Mouse (Mus musculus) hindbrain, embryonic 11.5 days (tissue): ENCODE measurements at regions not wholly inside any gene's neighbourhood (a gene's known extent, or its start where the extent isn't known, plus 50 kb on each side); places are given as distances from the start of the nearest gene placed in this dataset.
A peak's percentile ranks its signal among the peaks of the same experiment; 100 is the strongest.

Source experiments
- ATAC-seq: fragments of 200-750 bp; cut with Nextera tagmentation; 2 replicates; pipeline ENCODE4 v1.8.0; 2017; ENCODE audit warnings: mild to moderate bottlenecking, moderate TSS enrichment, moderate library complexity; ENCODE audit not compliant: low FRiP score
- DNase-seq: peaks from one replicate; pipeline ENCODE4 v3.0.0-alpha.2; 2015; ENCODE audit warnings: low spot score
- H3K27ac ChIP-seq: fragments of 300-500 bp; sonication (generic); 2 replicates; pipeline ENCODE4 v1.5.1; 2014; ENCODE audit warnings: mild to moderate bottlenecking, low read depth, low read length
- H3K27me3 ChIP-seq: fragments of 300-500 bp; sonication (generic); 2 replicates; pipeline ENCODE4 v1.6.1; 2014; ENCODE audit warnings: mild to moderate bottlenecking, low read length, moderate library complexity, mixed read lengths; ENCODE audit not compliant: control insufficient read depth, insufficient read depth
- H3K36me3 ChIP-seq: fragments of 300-500 bp; sonication (generic); 2 replicates; pipeline ENCODE4 v1.6.1; 2014; ENCODE audit warnings: mild to moderate bottlenecking, low read length, moderate library complexity, mixed read lengths; ENCODE audit not compliant: control insufficient read depth, insufficient read depth
- H3K4me1 ChIP-seq: fragments of 300-500 bp; sonication (generic); replicated peaks from 2 replicates; pipeline ENCODE4 v1.6.1; 2014; ENCODE audit warnings: low read length, mixed read lengths; ENCODE audit not compliant: control insufficient read depth, insufficient read depth
- H3K4me2 ChIP-seq: fragments of 300-500 bp; sonication (generic); replicated peaks from 2 replicates; pipeline ENCODE4 v1.6.1; 2014; ENCODE audit warnings: mild to moderate bottlenecking, low read depth, low read length
- H3K4me3 ChIP-seq: fragments of 300-500 bp; sonication (generic); 2 replicates; pipeline ENCODE4 v1.5.1; 2014; ENCODE audit warnings: low read depth, low read length
- H3K9ac ChIP-seq: fragments of 300-500 bp; sonication (generic); 2 replicates; pipeline ENCODE4 v1.6.1; 2014; ENCODE audit warnings: low read depth, low read length
- H3K9me3 ChIP-seq: fragments of 300-500 bp; sonication (generic); 2 replicates; pipeline ENCODE4 v1.6.1; 2016; ENCODE audit warnings: low read length; ENCODE audit not compliant: control insufficient read depth
- WGBS: fragments of 180-500 bp; shearing (Covaris S2); extraction: QIAGEN DNeasy Blood & Tissue Kit; methylation state at CpG from one replicate; pipeline ENCODE4 v1.1.7; 2014; 5-methylcytosine and 5-hydroxymethylcytosine counted together

- ATAC-seq, result no peak
- H3K4me1 ChIP-seq, result no peaks in the 10 kb centered on the region
Measured at GRCm38 (mm10) chr5:54741440-54741839, 743.1 kb downstream of the Stim2 start.

DNA sequence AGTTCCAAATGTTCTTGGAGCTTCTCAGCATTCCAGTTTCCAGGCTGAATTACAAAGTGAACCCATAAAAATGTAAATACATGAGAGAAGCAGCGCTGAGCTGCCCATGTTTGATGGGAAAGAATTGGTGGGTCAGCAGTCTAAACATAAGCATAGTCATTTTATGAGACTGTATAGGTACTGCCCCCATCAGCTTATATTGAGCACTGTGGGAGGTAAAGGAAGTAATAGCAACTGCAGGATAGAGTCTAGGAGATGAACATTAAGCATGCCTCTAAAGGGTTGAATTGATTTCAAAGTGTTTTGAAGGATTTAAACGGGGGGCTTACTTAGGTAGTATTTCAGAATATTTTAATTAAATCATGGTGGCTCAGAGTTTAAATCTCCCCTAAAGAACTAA lies 748.7 kb downstream of the Stim2 start:
- no peak overlapping the region for H3K4me3 ChIP-seq
- no peaks in the 10 kb centered on the region for H3K36me3 ChIP-seq
- H3K9ac ChIP-seq, result no peak overlapping the region
- no peaks in the 10 kb centered on the region for H3K27me3 ChIP-seq
- no peak overlapping the region for H3K4me2 ChIP-seq
- no peaks in the 10 kb centered on the region for H3K4me1 ChIP-seq
- WGBS, result 78% methylated on average over 2 of the region's 2 CpGs
- ATAC-seq (no peak), DNase-seq (no peak)
- no peaks in the 10 kb centered on the region for H3K9me3 ChIP-seq
- H3K27ac ChIP-seq, result no peak overlapping the region

More at GRCm38 (mm10) chr5:54741440-54741839, 743.1 kb downstream of the Stim2 start:
- DNase-seq, result no peak
- H3K4me3 ChIP-seq, result no peak overlapping the region
- no peaks in the 10 kb centered on the region for H3K36me3 ChIP-seq
- H3K27ac ChIP-seq, result no peak overlapping the region
- H3K4me2 ChIP-seq, result no peak overlapping the region
- no peaks in the 10 kb centered on the region for H3K27me3 ChIP-seq
- no peak overlapping the region for H3K9ac ChIP-seq
- no peaks in the 10 kb centered on the region for H3K9me3 ChIP-seq

GRCm38 (mm10) chr5:54753372-54753771 lies 755.1 kb downstream of the Stim2 start:
- Histone ChIP-seq H3K4me2 (no peak overlapping the region), H3K27ac (no peak overlapping the region), H3K27me3 (no peaks in the 10 kb centered on the region), H3K4me3 (no peak overlapping the region), H3K9me3 (no peaks in the 10 kb centered on the region), H3K9ac (no peak overlapping the region), H3K4me1 (no peaks in the 10 kb centered on the region), H3K36me3 (no peaks in the 10 kb centered on the region)
- 29% methylated on average over 1 of the region's 1 CpGs for whole genome bisulfite sequencing
- no peak for DNase-seq
- no peak for ATAC-seq

GRCm38 (mm10) chr5:54759657-54760056 lies 761.4 kb downstream of the Stim2 start:
- no peak for DNase-seq
- Histone ChIP-seq H3K9ac (no peak overlapping the region), H3K27me3 (no peaks in the 10 kb centered on the region), H3K9me3 (no peaks in the 10 kb centered on the region), H3K36me3 (no peaks in the 10 kb centered on the region), H3K4me1 (no peaks in the 10 kb centered on the region), H3K4me2 (no peak overlapping the region), H3K4me3 (no peak overlapping the region), H3K27ac (no peak overlapping the region)
- no peak for ATAC-seq
- 88% methylated on average over 3 of the region's 3 CpGs for WGBS

- ATAC-seq, result no peak; the same call in 1 of the 2 replicates
- DNase-seq, result no peak
- H3K4me2 ChIP-seq, result no peak overlapping the region
- no peak overlapping the region for H3K9ac ChIP-seq
- no peaks in the 10 kb centered on the region for H3K36me3 ChIP-seq
- H3K27me3 ChIP-seq, result no peaks in the 10 kb centered on the region
- H3K9me3 ChIP-seq, result no peaks in the 10 kb centered on the region
- WGBS, result 20% methylated on average over 1 of the region's 1 CpGs
- H3K4me3 ChIP-seq, result no peak overlapping the region
- H3K27ac ChIP-seq, result no peak overlapping the region
- H3K4me1 ChIP-seq, result no peaks in the 10 kb centered on the region
Measured at GRCm38 (mm10) chr5:54763019-54763418, 764.7 kb downstream of the Stim2 start.

- ATAC-seq (peak; percentile 95), DNase-seq (peak; percentile 70)
- no peak overlapping the region for H3K4me2 ChIP-seq
- H3K36me3 ChIP-seq, result no peaks in the 10 kb centered on the region
- H3K27me3 ChIP-seq, result no peaks in the 10 kb centered on the region
- no peak overlapping the region for H3K4me3 ChIP-seq
- 40% methylated on average over 6 of the region's 6 CpGs for WGBS
- no peaks in the 10 kb centered on the region for H3K4me1 ChIP-seq
- no peak overlapping the region for H3K9ac ChIP-seq
- no peaks in the 10 kb centered on the region for H3K9me3 ChIP-seq
- H3K27ac ChIP-seq, result no peak overlapping the region
Measured at GRCm38 (mm10) chr5:54796953-54797450, 798.7 kb downstream of the Stim2 start.

DNA sequence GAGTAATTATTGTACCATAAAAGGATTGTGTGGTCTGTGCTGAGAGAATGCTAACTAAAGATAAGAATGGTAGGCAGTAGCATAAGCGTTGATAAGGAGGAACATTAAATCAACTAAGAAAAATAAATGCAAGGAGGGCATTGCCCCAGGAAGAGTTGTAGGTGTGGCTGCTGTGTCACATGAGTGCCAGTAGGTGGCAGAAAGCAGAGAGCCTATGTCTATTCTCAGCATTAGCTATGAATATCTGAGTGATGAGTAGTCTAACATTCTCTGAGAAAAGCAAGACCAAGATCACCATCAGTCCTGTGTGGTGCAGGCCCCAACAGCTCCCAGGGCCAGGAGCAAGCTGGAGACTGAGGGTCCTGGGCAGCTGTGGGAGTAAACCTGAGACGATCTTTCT lies 828.8 kb downstream of the Stim2 start:
- Histone ChIP-seq H3K9ac (no peak overlapping the region), H3K27ac (no peak overlapping the region), H3K9me3 (no peaks in the 10 kb centered on the region), H3K4me1 (no peaks in the 10 kb centered on the region), H3K4me3 (no peak overlapping the region), H3K27me3 (no peaks in the 10 kb centered on the region), H3K36me3 (no peaks in the 10 kb centered on the region), H3K4me2 (no peak overlapping the region)
- DNase-seq (no peak), ATAC-seq (no peak)
- WGBS, result 95% methylated on average over 2 of the region's 2 CpGs
